Mouse (Mus musculus): ENCODE data around the gene Clip4. TPM values are rescaled to one million over a fixed set of nuclear protein-coding genes. Genes with fewer than 3 reads are reported as not detected.

The Clip4 gene
- polyA plus RNA-seq, 1 experiment = 4.0 TPM

DNA sequence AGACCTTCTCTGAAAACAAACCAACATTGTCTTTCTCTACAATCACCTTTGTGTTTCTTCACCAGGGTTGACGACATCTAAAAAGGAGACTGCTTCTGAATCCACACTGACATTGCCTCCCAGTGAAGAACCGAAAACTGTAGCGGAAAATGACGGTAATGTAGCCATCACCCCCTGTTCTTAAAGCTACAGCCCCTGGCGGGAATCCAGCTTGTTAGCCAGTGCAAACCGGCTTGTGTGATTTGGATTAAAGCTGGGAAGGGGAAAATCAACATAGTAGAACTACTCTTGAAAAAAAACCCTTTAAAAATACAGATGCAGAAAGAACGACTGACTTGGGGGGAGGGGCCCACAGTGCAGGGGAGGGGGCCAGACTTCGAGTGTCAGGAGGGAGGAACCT lies 59.4 kb downstream of the Clip4 start:
- H3K4me1 ChIP-seq (ENCODE audit: control insufficient read depth, insufficient read depth, insufficient read length, low read length) = no peaks in the 10 kb centered on the region
- no peak overlapping the region for H3K4me3 ChIP-seq (ENCODE audit: insufficient read depth, low read depth, low read length)
- no peak overlapping the region for H3K27ac ChIP-seq (replicated peaks; ENCODE audit: low read depth, low read length)

DNA sequence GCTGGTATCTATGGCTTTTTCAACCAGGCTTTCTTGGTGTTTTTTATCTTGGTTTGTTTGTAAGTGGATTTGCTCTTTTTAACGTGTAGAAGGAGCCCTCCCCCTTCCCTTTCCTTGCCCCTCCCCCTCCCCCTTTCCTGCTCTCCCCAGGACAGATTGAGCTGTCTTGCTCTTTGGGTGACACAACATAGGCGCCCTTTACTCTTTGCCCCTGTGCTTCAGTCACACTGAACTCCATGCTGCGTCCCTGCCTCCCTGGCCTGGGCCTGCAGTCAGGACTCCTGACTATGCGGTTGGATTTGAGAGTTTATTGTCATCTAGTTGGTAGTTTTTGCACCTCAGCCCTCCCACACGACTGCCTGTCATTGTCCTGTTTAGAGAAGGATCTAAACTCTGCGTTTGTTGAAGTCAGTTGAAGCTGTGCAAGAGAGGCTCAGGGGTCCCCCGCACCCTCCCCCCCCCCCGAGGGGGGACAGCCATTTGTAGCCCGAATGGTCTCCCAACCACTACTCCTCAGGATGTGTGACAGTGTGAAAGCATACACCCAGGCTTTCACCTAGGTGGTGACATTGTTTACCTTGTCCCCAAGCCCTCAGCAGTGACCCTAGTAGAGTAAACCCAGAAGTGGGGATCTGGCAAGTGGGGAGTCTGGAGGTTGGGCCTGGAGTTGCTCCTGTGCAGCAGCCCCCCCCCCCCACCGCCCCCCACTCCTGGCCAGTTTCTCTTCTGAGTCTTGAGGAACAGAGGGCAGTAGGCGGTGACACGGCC lies 60.6 kb downstream of the Clip4 start:
- H3K27ac ChIP-seq (replicated peaks; ENCODE audit: low read depth, low read length) = no peak overlapping the region
- no peak overlapping the region for H3K4me3 ChIP-seq (ENCODE audit: insufficient read depth, low read depth, low read length)
- no peaks in the 10 kb centered on the region for H3K4me1 ChIP-seq (ENCODE audit: control insufficient read depth, insufficient read depth, insufficient read length, low read length)

DNA sequence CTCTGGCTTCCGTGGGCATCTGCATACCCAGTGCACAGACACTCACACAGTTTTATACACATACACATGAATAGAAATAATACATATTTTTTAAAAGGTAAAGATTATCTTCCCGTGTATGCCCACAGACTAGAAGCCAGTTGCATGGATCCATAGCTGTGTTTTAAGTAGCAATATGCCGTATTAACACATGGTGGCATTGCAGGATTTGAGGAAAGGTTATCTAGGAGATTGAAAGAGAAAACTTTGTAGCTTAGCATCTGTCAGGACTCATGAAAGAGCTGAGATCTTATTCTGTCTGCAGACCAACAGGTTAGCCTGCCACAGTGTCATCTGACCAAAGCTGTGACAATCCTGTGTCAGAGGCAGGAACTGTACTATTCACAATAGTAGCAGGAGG lies 63.7 kb downstream of the Clip4 start:
- H3K4me3 ChIP-seq (ENCODE audit: insufficient read depth, low read depth, low read length) = no peak overlapping the region
- no peak overlapping the region for H3K27ac ChIP-seq (replicated peaks; ENCODE audit: low read depth, low read length)
- H3K4me1 ChIP-seq (ENCODE audit: control insufficient read depth, insufficient read depth, insufficient read length, low read length) = no peaks in the 10 kb centered on the region

DNA sequence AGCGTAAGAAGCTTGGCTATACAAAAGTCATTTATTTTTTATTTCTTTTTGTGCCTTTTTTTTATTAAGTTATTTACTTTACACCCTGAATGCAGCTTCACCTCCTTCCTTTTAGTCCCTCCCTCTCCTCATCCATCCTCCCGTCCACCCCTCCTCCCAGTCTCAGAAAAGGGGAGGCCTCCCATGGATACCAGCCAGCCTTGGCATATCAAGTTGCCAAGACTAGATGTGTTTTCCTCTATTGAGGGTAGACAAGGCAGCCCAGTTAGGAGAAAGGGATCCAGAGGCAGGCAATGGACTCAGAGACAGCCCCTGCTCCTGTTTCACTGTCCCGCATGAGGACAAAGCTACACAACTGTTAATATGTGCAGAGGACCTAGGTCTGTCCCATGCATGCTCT lies 93.9 kb downstream of the Clip4 start:
- no peaks in the 10 kb centered on the region for H3K4me1 ChIP-seq (ENCODE audit: control insufficient read depth, insufficient read depth, insufficient read length, low read length)
- no peak overlapping the region for H3K27ac ChIP-seq (replicated peaks; ENCODE audit: low read depth, low read length)
- H3K4me3 ChIP-seq (ENCODE audit: insufficient read depth, low read depth, low read length) = no peak overlapping the region

DNA sequence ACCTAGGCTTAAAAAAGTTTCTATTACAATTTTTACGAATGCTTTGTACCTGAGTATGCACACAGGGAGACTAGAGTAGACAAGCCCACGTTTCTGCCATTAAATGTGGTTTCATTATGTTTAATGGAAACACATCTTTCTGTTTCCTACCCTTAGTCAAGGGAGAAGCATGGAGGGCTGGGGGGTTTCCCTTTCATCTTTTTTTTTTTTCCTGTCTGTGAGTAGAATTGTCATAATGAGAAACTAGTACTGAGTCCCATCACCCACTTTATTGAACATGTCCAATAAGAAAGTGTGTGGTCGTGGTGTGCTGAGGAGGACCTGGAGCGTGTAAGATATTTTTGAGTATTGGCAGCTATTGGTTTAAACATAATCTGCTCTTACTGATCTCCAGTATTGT lies 94.6 kb downstream of the Clip4 start:
- no peaks in the 10 kb centered on the region for H3K4me1 ChIP-seq (ENCODE audit: control insufficient read depth, insufficient read depth, insufficient read length, low read length)
- no peak overlapping the region for H3K4me3 ChIP-seq (ENCODE audit: insufficient read depth, low read depth, low read length)
- no peak overlapping the region for H3K27ac ChIP-seq (replicated peaks; ENCODE audit: low read depth, low read length)

DNA sequence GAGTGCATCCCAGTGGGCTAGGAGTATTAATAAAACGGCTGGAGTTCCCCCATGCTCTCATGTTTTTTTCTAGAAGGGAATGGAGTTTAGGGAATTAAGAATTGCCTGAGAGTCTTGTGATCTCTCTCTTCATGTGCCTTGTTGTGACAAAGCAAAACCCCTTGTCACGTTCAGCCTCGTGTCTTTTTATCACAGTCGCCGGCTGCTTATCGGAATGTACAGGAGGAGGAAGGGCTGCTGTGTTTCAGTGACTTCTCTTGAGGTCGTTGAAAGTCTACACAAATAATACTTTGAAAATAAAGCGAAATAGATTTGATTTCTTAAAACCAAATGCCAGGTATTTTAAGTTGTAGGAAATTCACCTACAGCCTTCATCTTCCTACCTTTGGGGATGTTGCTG lies 95.8 kb downstream of the Clip4 start:
- H3K27ac ChIP-seq (replicated peaks; ENCODE audit: low read depth, low read length) = no peak overlapping the region
- H3K4me3 ChIP-seq (ENCODE audit: insufficient read depth, low read depth, low read length) = no peak overlapping the region
- H3K4me1 ChIP-seq (ENCODE audit: control insufficient read depth, insufficient read depth, insufficient read length, low read length) = no peaks in the 10 kb centered on the region

DNA sequence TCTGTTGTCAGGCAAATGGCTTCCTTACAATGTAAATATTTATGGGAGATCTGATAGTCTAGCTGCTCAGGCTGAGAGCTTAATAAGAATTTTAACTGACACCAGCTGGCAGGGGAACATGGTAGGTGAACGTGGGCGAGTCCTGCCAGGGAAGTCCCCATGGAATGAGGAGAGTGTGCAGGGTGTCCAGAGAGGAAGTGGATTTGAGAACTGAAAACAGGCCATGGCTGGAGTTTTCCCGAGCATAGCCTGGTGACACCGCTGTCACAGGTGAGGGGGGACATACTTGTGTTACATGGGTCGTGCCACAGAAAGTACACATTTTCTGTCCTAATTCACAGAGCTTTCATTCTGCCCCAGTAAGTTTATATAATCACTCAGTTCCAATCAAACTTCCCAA lies 97.2 kb downstream of the Clip4 start:
- no peak overlapping the region for H3K4me3 ChIP-seq (ENCODE audit: insufficient read depth, low read depth, low read length)
- H3K4me1 ChIP-seq (ENCODE audit: control insufficient read depth, insufficient read depth, insufficient read length, low read length) = no peaks in the 10 kb centered on the region; the same call in 1 of the 2 replicates
- no peak overlapping the region for H3K27ac ChIP-seq (replicated peaks; ENCODE audit: low read depth, low read length)

DNA sequence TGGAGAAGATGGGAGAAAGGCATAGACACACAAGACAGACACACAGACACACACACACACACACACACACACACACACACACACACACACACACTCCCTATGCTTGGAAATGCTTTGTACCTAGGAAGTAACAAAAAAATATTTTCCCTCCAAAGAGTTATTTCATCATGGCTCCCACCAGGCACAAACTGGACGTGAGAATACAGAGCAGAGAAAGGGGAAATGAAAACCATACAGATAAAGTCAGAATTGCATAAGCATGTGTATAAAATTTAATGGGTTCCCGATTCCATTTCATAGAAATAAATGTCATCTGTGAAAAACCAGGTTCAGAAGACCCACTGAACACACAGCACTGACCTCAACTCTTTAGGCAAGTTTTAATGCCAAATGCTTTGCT lies 99.6 kb downstream of the Clip4 start:
- H3K4me3 ChIP-seq (ENCODE audit: insufficient read depth, low read depth, low read length) = no peak overlapping the region
- H3K4me1 ChIP-seq (ENCODE audit: control insufficient read depth, insufficient read depth, insufficient read length, low read length) = no peaks in the 10 kb centered on the region; the same call in 1 of the 2 replicates
- H3K27ac ChIP-seq (replicated peaks; ENCODE audit: low read depth, low read length) = no peak overlapping the region

DNA sequence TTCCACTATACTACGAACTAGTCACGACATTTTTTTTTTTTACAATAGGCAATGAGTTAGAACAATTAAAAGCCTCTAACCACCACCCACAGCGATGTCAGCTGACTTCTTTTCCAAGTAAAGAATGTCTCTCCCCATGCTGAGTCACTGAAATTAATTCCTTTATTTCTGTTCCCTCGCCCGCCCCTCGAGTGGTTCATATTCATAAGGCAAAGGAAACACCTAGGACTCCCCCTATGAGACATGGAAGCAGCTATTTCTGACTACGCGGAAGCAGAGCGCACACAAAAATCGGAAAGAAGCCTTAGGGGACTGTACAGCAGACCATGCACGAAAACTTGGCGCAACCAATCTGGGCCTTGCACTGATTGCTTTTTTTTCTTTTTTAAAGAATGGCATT lies 100.6 kb downstream of the Clip4 start:
- H3K27ac ChIP-seq (replicated peaks; ENCODE audit: low read depth, low read length) = no peak overlapping the region
- H3K4me3 ChIP-seq (ENCODE audit: insufficient read depth, low read depth, low read length) = no peak overlapping the region
- H3K4me1 ChIP-seq (ENCODE audit: control insufficient read depth, insufficient read depth, insufficient read length, low read length) = no peaks in the 10 kb centered on the region; the same call in 1 of the 2 replicates

DNA sequence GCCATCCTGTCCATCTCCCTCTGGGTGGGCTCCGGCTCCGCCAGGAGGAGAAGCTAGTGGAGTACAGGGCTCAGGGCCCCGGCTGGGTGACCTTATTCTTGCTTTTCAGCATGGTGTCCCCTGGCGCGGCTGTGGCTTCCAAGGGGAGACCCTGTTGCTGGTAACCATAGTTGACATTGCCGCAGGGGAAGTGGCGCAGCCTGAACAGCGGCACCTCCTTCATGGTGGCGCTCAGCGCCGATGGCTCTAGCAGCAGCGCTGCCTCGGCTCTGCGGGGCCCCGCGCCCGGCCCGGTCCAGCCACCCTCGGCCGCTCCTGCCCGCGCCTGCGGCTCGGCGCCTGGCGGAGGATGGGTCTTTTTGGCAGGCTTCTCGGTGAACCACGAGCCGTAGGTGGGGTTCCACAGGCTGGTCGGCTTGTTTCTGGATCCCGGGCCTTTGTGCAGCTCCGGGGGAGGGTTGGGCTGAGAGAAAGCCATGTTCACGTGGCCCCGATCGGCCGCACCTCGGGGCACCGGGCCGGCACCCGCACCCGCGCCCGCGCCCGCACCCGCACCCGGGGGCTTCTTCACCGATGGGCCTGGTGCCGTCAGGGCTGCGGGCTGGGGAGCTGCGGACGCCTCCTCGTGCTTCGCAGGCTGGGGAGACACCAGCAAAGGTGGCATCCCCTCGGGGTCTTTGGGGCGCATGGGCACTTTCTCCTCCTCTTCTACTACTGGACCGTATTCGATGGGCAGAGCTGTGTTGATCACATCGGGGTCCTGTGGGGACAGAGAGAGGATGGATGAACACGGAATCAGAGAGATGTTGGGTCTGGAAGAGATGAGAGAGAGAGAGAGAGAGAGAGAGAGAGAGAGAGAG lies 101.3 kb downstream of the Clip4 start:
- no peaks in the 10 kb centered on the region; the same call in 1 of the 2 replicates for H3K4me1 ChIP-seq (ENCODE audit: control insufficient read depth, insufficient read depth, insufficient read length, low read length)
- peak overlapping the region; percentile 17; the same call in 1 of the 2 replicates for H3K4me3 ChIP-seq (ENCODE audit: insufficient read depth, low read depth, low read length)
- H3K27ac ChIP-seq (replicated peaks; ENCODE audit: low read depth, low read length) = no peak overlapping the region

DNA sequence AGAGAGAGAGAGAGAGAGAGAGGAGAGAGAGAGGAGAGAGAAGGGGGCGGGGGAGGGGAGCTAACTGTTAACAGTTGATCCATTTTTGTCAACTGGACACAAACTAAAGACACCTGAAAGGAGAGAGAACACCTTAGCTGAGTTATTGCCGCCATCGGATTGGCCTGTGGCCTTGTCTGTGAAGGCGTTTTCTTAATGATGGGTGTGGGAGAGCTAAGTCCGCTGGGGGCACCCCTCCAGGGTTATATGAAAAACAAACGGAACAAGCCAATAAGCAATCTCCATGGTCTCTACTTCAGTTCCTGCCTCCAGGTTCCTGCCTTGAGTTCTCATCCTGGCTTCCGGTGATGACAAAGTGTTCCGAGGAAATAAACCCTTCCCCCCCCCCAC lies 102.0 kb downstream of the Clip4 start:
- Histone ChIP-seq H3K4me3 (ENCODE audit: insufficient read depth, low read depth, low read length) (no peak overlapping the region), H3K27ac (replicated peaks; ENCODE audit: low read depth, low read length) (no peak overlapping the region), H3K4me1 (ENCODE audit: control insufficient read depth, insufficient read depth, insufficient read length, low read length) (no peaks in the 10 kb centered on the region; the same call in 1 of the 2 replicates)

DNA sequence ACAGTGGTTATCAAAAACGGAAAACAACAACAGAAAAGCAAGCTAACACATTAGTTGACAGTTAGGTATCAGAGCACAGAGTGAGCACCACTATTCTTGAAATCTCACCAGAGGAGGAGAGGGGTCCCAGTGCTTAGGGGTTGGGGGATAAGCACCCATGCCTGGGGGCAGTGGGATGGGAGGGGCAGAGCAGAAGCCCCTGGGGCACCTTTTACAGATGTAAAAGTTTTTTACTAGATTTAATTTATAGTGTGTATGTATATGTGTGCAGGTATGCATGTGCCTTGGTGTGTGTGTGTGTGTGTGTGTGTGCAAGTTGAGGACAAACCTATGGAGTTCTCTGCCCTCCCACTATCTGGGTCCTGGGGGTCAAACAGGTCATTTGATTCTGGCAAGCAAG lies 102.4 kb downstream of the Clip4 start:
- H3K4me1 ChIP-seq (ENCODE audit: control insufficient read depth, insufficient read depth, insufficient read length, low read length) = no peaks in the 10 kb centered on the region; the same call in 1 of the 2 replicates
- no peak overlapping the region for H3K4me3 ChIP-seq (ENCODE audit: insufficient read depth, low read depth, low read length)
- H3K27ac ChIP-seq (replicated peaks; ENCODE audit: low read depth, low read length) = no peak overlapping the region

DNA sequence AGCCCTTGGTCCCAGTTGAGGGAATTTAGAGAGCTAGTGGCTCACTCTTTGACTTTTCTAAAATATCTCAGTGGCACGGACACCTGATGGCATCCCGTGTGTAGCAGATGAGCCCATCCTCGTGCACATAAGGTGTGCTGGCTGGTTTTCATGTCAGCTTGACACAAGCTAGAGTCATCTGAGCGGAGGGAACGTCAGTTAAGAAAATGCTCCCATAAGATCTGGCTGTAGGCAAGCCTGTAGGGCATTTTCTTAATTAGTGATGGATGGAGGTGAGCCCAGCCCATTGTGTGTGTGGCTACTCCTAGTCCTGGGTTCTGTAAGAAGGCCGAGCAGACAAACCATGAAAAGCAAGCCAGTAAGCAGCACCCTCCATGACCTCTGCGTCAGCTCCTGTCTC lies 103.7 kb downstream of the Clip4 start:
- H3K27ac ChIP-seq (replicated peaks; ENCODE audit: low read depth, low read length) = no peak overlapping the region
- H3K4me1 ChIP-seq (ENCODE audit: control insufficient read depth, insufficient read depth, insufficient read length, low read length) = no peaks in the 10 kb centered on the region; the same call in 1 of the 2 replicates
- no peak overlapping the region for H3K4me3 ChIP-seq (ENCODE audit: insufficient read depth, low read depth, low read length)

DNA sequence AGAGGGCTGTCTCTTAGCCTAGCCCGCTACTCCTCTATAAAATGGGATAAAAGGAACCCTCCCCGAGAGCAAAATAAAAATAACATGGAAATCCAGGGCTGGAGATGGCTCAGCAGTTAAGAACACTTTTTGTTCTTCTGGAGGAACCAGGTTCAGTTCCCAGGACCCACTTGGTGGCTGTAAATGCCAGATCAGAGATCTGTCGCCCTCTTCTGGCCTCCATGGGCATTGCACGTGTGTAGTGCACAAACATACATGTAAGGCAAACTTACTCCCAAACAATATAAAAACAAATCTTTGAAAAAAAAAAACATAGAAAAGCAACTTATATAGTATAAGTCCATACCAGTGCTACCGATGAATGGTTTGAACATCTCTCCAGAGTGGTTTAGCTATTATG lies 104.7 kb downstream of the Clip4 start:
- no peaks in the 10 kb centered on the region; the same call in 1 of the 2 replicates for H3K4me1 ChIP-seq (ENCODE audit: control insufficient read depth, insufficient read depth, insufficient read length, low read length)
- no peak overlapping the region for H3K27ac ChIP-seq (replicated peaks; ENCODE audit: low read depth, low read length)
- no peak overlapping the region for H3K4me3 ChIP-seq (ENCODE audit: insufficient read depth, low read depth, low read length)

DNA sequence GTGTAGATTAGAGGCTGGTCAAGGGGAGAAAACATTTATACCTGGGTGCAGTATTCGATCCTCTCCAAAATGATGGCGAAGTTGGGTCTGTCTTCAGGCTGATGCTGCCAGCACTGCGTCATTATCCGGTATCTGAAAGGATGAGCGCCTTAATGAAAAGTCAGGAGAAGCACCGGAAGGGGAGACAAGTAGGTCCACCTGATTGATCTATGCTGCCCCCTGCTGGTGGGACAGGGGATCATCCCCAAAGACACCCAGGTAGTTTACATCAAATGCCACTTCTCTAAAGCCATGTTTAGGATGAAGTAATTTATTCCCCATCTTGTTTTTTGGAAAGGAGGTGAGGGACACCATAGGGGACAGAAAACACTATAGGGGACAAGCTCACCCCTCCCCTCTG lies 105.8 kb downstream of the Clip4 start:
- Histone ChIP-seq H3K4me1 (ENCODE audit: control insufficient read depth, insufficient read depth, insufficient read length, low read length) (no peaks in the 10 kb centered on the region; the same call in 1 of the 2 replicates), H3K4me3 (ENCODE audit: insufficient read depth, low read depth, low read length) (no peak overlapping the region), H3K27ac (replicated peaks; ENCODE audit: low read depth, low read length) (no peak overlapping the region)

All from brown adipose tissue, adult 24 weeks (tissue).